Mouse (Mus musculus) spleen, adult 18-20 months (tissue): ENCODE data around the gene Aknad1.

Source experiments
- DNase-seq, 2 experiments: peaks; one replicate each; pipeline ENCODE4 v3.0.0; 2022; ENCODE audit warnings: mixed read lengths in 2 of 2

The Aknad1 gene

GRCm38 (mm10) chr3:108739045-108739708 is at the start of gene Aknad1:
TSS of gene Aknad1 (plus strand) at chr3:108739658.
- DNase-seq, result no peak

- no peak for DNase-seq
Measured at GRCm38 (mm10) chr3:108689979-108690378, 49.5 kb upstream of the Aknad1 start.

GRCm38 (mm10) chr3:108694321-108694720 is 45.1 kb upstream of the Aknad1 start:
- no peak for DNase-seq

GRCm38 (mm10) chr3:108698662-108699061 is 40.8 kb upstream of the Aknad1 start:
- no peak for DNase-seq

- DNase-seq, result no peak
Measured at GRCm38 (mm10) chr3:108699786-108700185, 39.7 kb upstream of the Aknad1 start.

- DNase-seq, result no peak
Measured at GRCm38 (mm10) chr3:108701256-108701655, 38.2 kb upstream of the Aknad1 start.

GRCm38 (mm10) chr3:108702789-108703188 is 36.7 kb upstream of the Aknad1 start:
- no peak for DNase-seq

- DNase-seq, result no peak
Measured at GRCm38 (mm10) chr3:108711296-108711695, 28.2 kb upstream of the Aknad1 start.

GRCm38 (mm10) chr3:108713065-108713675 is 26.3 kb upstream of the Aknad1 start:
- DNase-seq, result no peak

- no peak for DNase-seq
Measured at GRCm38 (mm10) chr3:108714837-108715236, 24.6 kb upstream of the Aknad1 start.

- no peak for DNase-seq
Measured at GRCm38 (mm10) chr3:108717896-108718502, 21.5 kb upstream of the Aknad1 start.

- DNase-seq, result no peak
Measured at GRCm38 (mm10) chr3:108719357-108719756, 20.1 kb upstream of the Aknad1 start.

- DNase-seq, result no peak
Measured at GRCm38 (mm10) chr3:108719761-108720160, 19.7 kb upstream of the Aknad1 start.

GRCm38 (mm10) chr3:108721076-108721991 is 18.1 kb upstream of the Aknad1 start:
- DNase-seq, result peak in 1 of 2 experiments; percentile 16

- DNase-seq, result peak; percentile 78 to 84
Measured at GRCm38 (mm10) chr3:108722036-108722872, 17.2 kb upstream of the Aknad1 start, which contains the start of gene Gpsm2. TSS of gene Gpsm2 (minus strand) at chr3:108722309.

- DNase-seq, result no peak
Measured at GRCm38 (mm10) chr3:108726413-108726812, 13.0 kb upstream of the Aknad1 start.

GRCm38 (mm10) chr3:108727344-108727743 is 12.1 kb upstream of the Aknad1 start:
- no peak for DNase-seq

- no peak for DNase-seq
Measured at GRCm38 (mm10) chr3:108727776-108728175, 11.7 kb upstream of the Aknad1 start.

- DNase-seq, result no peak
Measured at GRCm38 (mm10) chr3:108730316-108730715, 9.1 kb upstream of the Aknad1 start.

- no peak for DNase-seq
Measured at GRCm38 (mm10) chr3:108737761-108738160, 1.7 kb upstream of the Aknad1 start.

GRCm38 (mm10) chr3:108744060-108744459 is 4.6 kb downstream of the Aknad1 start:
- DNase-seq, result no peak

GRCm38 (mm10) chr3:108751061-108751460 is 11.6 kb downstream of the Aknad1 start:
- DNase-seq, result no peak
